ENCODE assay signal across 16 mouse cellular contexts in the genomic region with DNA sequence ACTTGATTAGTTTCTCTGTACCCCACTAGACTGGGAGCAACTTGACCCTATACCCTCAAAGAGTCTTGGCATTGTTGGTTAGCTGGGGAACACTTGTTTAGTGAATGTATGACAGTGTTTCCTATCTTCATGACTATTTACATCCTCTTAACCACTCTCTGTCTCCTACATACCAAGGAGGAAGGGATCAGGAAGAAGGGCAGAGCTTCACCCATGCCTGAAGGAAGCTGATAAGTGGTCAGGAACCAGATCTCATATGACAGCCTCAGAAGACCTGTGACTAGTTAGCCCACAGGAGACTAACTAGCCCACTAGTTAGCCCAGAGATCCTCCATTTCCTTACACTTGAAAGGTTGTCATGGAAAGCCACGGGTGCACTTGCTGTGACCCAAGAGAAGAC.
"Had no signal": no experiment of that assay in that cellular context is flagged by ENCODE, and none has a peak within 500 bp of the region (broad histone marks: within the 10 kb centered on the region; RNA-seq: fewer than 3 reads in every experiment).

No protein-coding gene starts in this region.

- H3K9me3 ChIP-seq: lung, embryonic 15.5 days; megakaryocyte, embryonic 14.5 days; midbrain, embryonic 10.5 days; midbrain, embryonic 13.5 days; stomach, embryonic 15.5 days had no signal

- H3K36me3 ChIP-seq: lung, embryonic 15.5 days; stomach, embryonic 15.5 days had no signal

- H3K4me3 ChIP-seq: lung, embryonic 15.5 days; megakaryocyte, embryonic 14.5 days; midbrain, embryonic 10.5 days; midbrain, embryonic 13.5 days; myocyte; stomach, embryonic 15.5 days had no signal

- H3K9ac ChIP-seq: lung, embryonic 15.5 days; midbrain, embryonic 13.5 days; stomach, embryonic 15.5 days had no signal

- H3K27ac ChIP-seq: lung, embryonic 15.5 days; midbrain, embryonic 10.5 days; midbrain, embryonic 13.5 days; stomach, embryonic 15.5 days had no signal

- ATAC-seq: intestine, embryonic 16.5 days; midbrain, embryonic 13.5 days; midbrain, embryonic 16.5 days had no signal

- H3K4me1 ChIP-seq: lung, embryonic 15.5 days; midbrain, embryonic 10.5 days; stomach, embryonic 15.5 days had no signal

- H3K27me3 ChIP-seq: lung, embryonic 15.5 days; megakaryocyte, embryonic 14.5 days; midbrain, embryonic 13.5 days; stomach, embryonic 15.5 days had no signal

- DNase-seq: kidney, adult 18-20 months; kidney, adult 9 months; kidney, postnatal 14 days; kidney, postnatal 4 days; lung, adult 18-20 months; lung, postnatal 10 days; lung, postnatal 36 days; thymus, postnatal 36 days had no signal

- H3K4me2 ChIP-seq: lung, embryonic 15.5 days; midbrain, embryonic 13.5 days; stomach, embryonic 15.5 days had no signal
